Mouse (Mus musculus) heart, postnatal 25 days (tissue): Measurements from ENCODE around the gene Polr2e. TPM values are rescaled to one million over a fixed set of nuclear protein-coding genes. Genes with fewer than 3 reads are reported as not detected.
"Not testable (repeated sequence)": the region's sequence is repeated elsewhere in the genome, so short reads cannot be mapped to it uniquely, and the experiment has no call there.

Source experiments
- DNase-seq: peaks from one replicate; pipeline ENCODE4 v3.0.0; 2022; ENCODE audit warnings: low spot score
- intact Hi-C: fragments of 180-260 bp; cut with DNase I; formaldehyde crosslinking; loops from one replicate; pipeline ENCODE4 v1.15.1; 2025
- total RNA-seq, 2 experiments: library from RNA; stranded (reverse); gene quantifications; 2 replicates each; pipeline ENCODE4 v1.2.3; 2021

Gene Polr2e
- total RNA-seq, 2 experiments from 2014 or later: 79.3 to 81.2 TPM

GRCm38 (mm10) chr10:80063104-80063503, 23.5 kb upstream of the Polr2e start:
- intact Hi-C loops: no loop called here
- no peak for DNase-seq

GRCm38 (mm10) chr10:80057683-80058326, 18.2 kb upstream of the Polr2e start:
- DNase-seq: no peak
- intact Hi-C loops: no loop called here

GRCm38 (mm10) chr10:80056976-80057682, 17.5 kb upstream of the Polr2e start:
- intact Hi-C loops: no loop called here
- no peak for DNase-seq

- intact Hi-C loops: no loop called here
- DNase-seq: no peak
Observed at GRCm38 (mm10) chr10:80056506-80056905, 16.9 kb upstream of the Polr2e start.

- DNase-seq: no peak
- intact Hi-C loops: loop anchor here (2.0 kb wide), 1 partner anchor 59 kb away; the partner anchor contains the start of gene Stk11
Observed at GRCm38 (mm10) chr10:80055891-80056290, 16.3 kb upstream of the Polr2e start.

- DNase-seq: no peak
- intact Hi-C loops: loop anchor here (2.0 kb wide), 1 partner anchor 59 kb away; the partner anchor contains the start of gene Stk11
Observed at GRCm38 (mm10) chr10:80055364-80055763, 15.8 kb upstream of the Polr2e start.

- intact Hi-C loops: loop anchor here (2.0 kb wide), 1 partner anchor 60 kb away; the partner anchor contains the start of gene Stk11
- DNase-seq: not testable (repeated sequence)
Observed at GRCm38 (mm10) chr10:80054911-80055310, 15.3 kb upstream of the Polr2e start.

- intact Hi-C loops: loop anchor here (2.0 kb wide), 2 partner anchors 15 to 61 kb away; partner anchors contain the start of genes Polr2e and Stk11
- DNase-seq: peak; percentile 49
Observed at GRCm38 (mm10) chr10:80053831-80054815, 14.5 kb upstream of the Polr2e start.

GRCm38 (mm10) chr10:80053259-80053780, 13.7 kb upstream of the Polr2e start:
- peak; percentile 100 for DNase-seq
- intact Hi-C loops: loop anchor here (2.0 kb wide), 1 partner anchor 15 kb away; the partner anchor contains the start of gene Polr2e

GRCm38 (mm10) chr10:80052374-80052764, 12.8 kb upstream of the Polr2e start:
- intact Hi-C loops: loop anchor here (2.0 kb wide), 1 partner anchor 14 kb away; the partner anchor contains the start of gene Polr2e
- DNase-seq: no peak

GRCm38 (mm10) chr10:80051618-80052373, 12.2 kb upstream of the Polr2e start:
- intact Hi-C loops: loop anchor here (2.0 kb wide), 1 partner anchor 13 kb away; the partner anchor contains the start of gene Polr2e

GRCm38 (mm10) chr10:80050885-80051617, 11.5 kb upstream of the Polr2e start:
- DNase-seq: no peak
- intact Hi-C loops: no loop called here

More at GRCm38 (mm10) chr10:80051618-80052373, 12.2 kb upstream of the Polr2e start:
- no peak for DNase-seq

- DNase-seq: no peak
- intact Hi-C loops: no loop called here
Observed at GRCm38 (mm10) chr10:80050244-80050643, 10.6 kb upstream of the Polr2e start.

GRCm38 (mm10) chr10:80048834-80049233, 9.2 kb upstream of the Polr2e start:
- intact Hi-C loops: no loop called here
- DNase-seq: no peak

- DNase-seq: no peak
- intact Hi-C loops: no loop called here
Observed at GRCm38 (mm10) chr10:80048396-80048795, 8.8 kb upstream of the Polr2e start.

- intact Hi-C loops: no loop called here
- DNase-seq: no peak
Observed at GRCm38 (mm10) chr10:80047041-80047565, 7.5 kb upstream of the Polr2e start, which contains the start of gene Gpx4. TSS of gene Gpx4 (plus strand) at chr10:80047166.

GRCm38 (mm10) chr10:80045766-80046165, 6.2 kb upstream of the Polr2e start:
- intact Hi-C loops: no loop called here
- DNase-seq: no peak

- DNase-seq, intact Hi-C loops: not testable (repeated sequence)
Observed at GRCm38 (mm10) chr10:80045364-80045763, 5.8 kb upstream of the Polr2e start.
